Mouse (Mus musculus) layer of hippocampus, postnatal 10 days (tissue): ENCODE measurements around the gene Osbpl7. TPM values are rescaled to one million over a fixed set of nuclear protein-coding genes. Genes with fewer than 3 reads are reported as not detected.

ENCODE experiments used
- DNase-seq, 2 experiments: peaks; one replicate each; pipeline ENCODE4 v3.0.0; 2021; ENCODE audit warnings: low spot score in 2 of 2
- long read RNA-seq: library from polyadenylated mRNA; stranded (forward); transcript quantifications from one replicate; pipeline ENCODE4 v2.0.0, GENCODE M21; 2023
- total RNA-seq, 2 experiments: library from RNA; stranded (reverse); gene quantifications; 2 replicates each; pipeline ENCODE4 v1.2.3; 2021

Gene Osbpl7
- 10 to 100 TPM; 12.9 to 13.5 TPM for total RNA-seq
- long read RNA-seq, transcript Osbpl7-201 (23 exons, 3,771 nt), result major isoform, 6 of 11 reads
- long read RNA-seq, partial matches to known transcripts, result 2 of 11 reads
- long read RNA-seq, other reads (novel, unspliced or antisense), result 2 of 11 reads

GRCm38 (mm10) chr11:97050216-97050943 lies at the start of gene Osbpl7:
Gene Osbpl7 (plus strand): TSS chr11:97050628.
- DNase-seq, result peak; percentile 77 to 84

DNA sequence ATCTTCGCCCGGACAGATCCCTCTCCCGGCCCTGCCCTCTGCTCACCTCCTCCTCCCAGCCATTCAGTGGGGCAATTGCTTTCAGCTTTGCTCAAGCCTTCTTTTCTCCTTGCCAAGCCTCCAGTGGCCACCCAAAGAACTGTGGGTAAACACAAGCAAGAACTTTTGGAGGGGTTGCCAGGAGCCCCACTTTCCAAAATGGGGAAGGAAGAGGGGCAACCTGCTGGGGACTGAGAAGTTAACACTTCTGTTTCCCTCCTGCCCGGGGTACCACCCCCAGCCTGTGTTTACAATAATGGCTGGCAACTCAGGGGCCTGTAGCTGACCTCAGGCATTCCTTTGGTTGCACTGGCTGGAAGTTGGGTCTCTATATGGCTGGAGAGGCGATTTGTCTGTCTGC lies 47.3 kb upstream of the Osbpl7 start:
- no peak for DNase-seq

GRCm38 (mm10) chr11:97007093-97007794 lies 43.2 kb upstream of the Osbpl7 start:
- DNase-seq, result no peak

GRCm38 (mm10) chr11:97009198-97009790 lies 41.1 kb upstream of the Osbpl7 start:
- no peak for DNase-seq

DNA sequence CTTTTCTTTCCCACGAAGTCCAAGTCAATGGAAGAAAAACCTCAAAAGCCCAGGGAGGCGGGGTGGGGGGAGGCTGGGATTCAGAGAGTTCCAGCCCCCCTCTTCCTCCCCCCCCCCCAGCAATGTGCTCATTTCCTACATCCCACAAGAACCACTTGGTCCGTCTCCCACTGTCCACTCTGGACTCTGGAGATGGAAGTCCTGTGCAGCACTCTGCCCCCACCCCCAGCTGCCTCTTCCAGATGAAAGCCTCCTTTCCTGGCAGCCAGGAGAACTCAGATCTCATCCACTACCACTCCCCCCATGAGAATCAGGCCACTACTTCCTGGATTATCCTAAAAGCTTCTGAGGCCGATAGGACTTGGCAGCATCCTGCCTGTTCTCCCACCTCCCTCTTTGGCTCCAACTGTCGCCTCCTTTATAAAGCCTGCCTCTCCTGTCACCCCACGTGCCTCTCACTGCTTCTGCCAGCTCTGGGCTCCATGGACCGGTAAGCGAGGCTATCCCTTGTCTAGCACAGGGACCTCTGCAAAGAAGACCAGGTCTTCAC lies 37.2 kb upstream of the Osbpl7 start, which contains the start of gene Sp6:
Gene Sp6 (plus strand): TSS at position 274 of the 550 bp plus-strand sequence.
- no peak for DNase-seq

DNA sequence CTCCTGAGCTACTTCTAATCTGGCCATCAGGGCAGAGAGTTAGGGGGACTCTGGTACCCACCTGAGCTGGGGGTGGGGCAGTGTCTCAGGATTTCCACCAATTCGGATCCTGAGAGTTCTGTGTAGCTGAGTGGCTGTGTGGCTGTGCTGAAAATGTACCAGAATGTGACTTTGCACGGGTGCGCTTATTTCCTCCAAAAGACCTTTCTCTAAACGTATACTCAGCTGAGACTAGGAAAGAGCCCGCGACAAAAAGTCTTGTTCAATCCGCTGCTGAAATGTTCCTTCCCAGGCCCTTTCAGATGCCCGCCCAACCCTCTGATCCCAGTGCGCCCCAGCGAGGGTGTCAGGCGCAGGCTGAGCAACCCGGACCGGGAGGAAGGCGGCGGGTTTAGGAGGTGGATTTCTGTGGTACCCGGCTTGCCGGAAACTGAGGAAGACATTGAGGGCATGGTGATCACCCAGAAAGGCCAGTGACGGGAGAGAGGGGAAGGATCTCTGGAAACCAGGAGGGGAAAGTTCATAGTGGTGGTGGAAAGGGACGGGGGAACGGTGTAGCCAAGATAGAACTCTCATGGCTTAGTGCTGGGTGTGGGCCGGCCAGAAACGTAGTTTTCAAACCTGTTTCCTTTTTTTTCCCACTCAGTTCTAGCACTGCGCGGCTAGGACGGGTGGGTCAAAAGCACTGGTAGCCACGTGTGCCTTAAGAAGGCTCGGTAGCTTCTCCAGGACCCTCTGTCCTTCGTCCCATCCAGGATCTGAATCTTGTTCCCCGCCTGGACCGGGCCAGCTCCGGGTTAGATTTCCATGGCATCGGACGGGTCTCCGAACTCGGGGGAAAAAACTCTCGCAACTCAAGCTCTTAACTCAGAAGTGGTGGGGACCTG lies 32.5 kb upstream of the Osbpl7 start:
- no peak for DNase-seq

GRCm38 (mm10) chr11:97018583-97019344 lies 31.7 kb upstream of the Osbpl7 start:
- no peak for DNase-seq

- no peak for DNase-seq
Measured at GRCm38 (mm10) chr11:97019345-97019708, 31.1 kb upstream of the Osbpl7 start.

DNA sequence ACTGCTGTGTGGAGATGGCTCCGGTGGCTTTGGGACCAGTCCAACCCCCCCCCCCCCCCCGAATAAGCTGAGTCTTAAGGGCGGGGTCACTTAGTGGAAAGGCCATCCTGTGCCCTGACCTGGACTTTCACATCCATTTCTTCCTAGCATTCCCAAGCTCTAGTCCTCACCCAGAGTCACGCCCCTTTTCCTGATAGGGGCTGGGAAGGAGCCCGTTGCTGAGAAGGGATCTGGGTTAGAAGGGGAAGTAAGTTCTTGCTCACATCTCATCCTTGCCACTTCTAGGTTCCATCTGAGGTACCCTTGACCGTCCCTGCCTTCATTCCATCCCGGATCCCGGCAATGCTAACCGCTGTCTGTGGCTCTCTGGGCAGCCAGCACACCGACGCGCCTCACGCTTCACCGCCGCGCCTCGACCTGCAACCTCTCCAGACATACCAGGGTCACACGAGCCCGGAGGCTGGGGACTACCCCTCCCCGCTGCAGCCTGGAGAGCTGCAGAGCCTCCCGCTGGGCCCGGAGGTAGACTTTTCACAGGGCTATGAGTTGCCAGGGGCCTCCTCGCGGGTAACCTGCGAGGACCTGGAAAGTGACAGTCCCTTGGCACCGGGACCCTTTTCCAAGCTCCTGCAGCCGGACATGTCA lies 29.2 kb upstream of the Osbpl7 start:
- DNase-seq, result no peak

- DNase-seq, result peak; percentile 73 to 82
Measured at GRCm38 (mm10) chr11:97021873-97022484, 28.4 kb upstream of the Osbpl7 start.

- DNase-seq, result no peak
Measured at GRCm38 (mm10) chr11:97024977-97025376, 25.5 kb upstream of the Osbpl7 start.

- DNase-seq, result peak; percentile 90 to 91
Measured at GRCm38 (mm10) chr11:97025721-97026344, 24.6 kb upstream of the Osbpl7 start.

DNA sequence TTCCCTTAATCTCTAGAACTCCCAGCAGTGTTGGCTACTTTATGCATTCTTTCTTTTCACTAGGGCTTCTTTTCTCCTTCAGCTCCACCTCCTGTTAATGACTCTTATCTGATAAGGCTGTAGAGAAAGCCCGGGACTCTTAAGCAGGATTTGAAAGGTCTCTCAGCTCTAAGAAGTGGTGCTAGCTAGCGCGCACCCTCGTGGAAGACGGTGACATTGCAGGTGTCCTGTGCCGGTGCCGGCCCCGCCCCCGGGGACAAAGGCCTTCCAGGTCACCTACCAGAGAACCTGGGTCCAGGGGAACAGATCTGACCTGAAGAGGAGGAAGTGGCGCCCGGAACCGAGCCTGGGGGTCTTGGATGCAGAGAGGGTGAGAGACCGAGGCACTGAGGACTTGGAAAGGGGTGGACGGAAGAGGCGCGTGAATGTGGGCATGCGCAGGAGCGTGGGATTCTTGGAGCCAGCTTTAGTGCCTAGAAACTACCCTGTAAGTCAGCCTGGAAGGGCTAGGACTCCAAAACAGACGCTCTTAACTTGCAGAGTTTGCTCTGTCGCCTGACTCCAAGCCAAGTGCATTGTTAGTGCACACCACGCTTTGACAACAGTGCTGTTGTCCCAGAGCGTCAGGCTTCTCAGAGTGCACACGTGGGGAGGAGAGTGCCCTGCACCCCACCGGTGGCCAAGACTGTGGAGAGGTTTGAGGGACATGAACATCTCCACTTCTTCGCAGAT lies 20.6 kb upstream of the Osbpl7 start, which contains the start of gene Scrn2:
Gene Scrn2 (plus strand): TSS at position 253 of the 732 bp plus-strand sequence.
- peak; percentile 83 to 88 for DNase-seq

DNA sequence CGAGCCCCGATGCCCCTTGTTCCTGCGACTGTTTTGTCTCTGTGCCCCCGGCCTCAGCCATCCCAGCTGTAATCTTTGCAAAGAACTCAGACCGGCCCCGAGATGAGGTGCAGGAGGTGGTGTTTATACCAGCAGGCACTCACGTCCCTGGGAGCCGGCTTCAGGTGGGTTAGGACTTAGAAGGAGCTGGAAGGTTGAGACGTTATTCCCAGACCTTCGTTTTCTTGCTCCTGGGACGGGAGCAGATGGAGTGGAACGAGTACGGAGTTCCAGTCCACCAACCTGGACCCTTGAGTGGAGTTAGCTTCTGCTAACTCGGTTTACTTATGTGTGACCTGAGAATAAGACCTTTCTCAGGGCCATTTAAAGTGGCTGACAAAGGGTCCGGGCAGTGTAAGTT lies 20.0 kb upstream of the Osbpl7 start:
- DNase-seq, result no peak

DNA sequence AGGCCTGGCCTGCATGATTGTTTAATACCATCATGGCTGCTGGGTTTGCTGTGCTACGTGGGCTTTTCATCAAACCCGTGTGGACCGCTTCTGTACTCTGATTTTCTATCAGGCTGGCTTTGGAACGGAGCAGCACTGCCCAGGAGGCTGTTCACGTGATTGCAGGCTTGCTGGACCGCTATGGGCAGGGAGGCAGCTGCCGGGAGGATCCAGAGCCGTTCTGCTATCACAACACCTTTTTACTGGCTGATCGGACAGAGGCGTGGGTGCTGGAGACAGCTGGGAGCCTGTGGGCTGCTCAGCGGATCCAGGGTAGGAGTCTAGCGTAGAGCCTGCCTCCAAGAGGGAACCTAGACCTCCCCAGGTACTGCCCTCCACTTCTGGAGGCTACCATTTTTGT lies 18.5 kb upstream of the Osbpl7 start:
- DNase-seq, result no peak

GRCm38 (mm10) chr11:97032499-97032898 lies 17.9 kb upstream of the Osbpl7 start:
- no peak for DNase-seq

DNA sequence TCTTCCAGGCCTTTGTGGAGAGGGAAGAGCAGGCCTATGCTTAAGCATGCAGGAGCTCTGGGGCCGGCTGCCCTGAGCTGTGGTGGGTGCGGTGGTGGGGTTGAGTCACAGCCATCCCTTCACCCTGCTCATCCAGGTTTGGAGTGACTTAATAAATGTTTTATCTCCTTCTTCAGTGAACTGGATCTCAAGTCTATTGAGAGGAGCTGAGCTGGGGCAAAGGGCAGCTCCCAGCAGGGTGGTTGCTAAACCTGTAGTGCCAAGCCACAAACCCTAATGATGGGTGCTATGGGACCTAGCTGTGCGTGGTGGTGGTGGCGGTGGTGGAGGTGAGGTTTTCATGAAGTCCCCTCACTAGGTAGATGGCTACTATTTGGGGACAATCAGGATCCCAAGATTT lies 16.6 kb upstream of the Osbpl7 start:
- no peak for DNase-seq

DNA sequence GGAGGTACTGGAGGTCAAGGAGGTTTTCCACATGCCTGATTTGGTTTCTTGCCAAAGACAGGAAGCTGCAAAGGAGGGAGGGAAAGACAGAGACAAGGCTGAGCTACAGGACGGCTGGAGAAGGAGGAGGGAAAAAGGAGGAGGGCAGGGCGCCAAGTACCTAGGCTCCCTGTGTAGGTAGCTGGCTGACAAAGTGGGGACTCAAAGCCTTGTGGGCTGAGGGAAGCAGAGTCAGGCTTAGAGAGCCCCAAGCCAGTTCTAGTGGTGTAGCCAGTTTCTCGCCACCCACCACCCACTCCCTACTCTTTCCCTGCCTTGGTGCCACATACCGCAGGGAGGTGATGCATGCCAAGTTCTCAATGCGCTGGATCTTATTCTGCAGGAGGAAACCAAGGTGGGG lies 14.3 kb upstream of the Osbpl7 start:
- no peak for DNase-seq
